Mouse (Mus musculus): ENCODE measurements around the gene Bicra. TPM values are rescaled to one million over a fixed set of nuclear protein-coding genes. Genes with fewer than 3 reads are reported as not detected.

Bicra gene
- total and polyA plus RNA-seq, 3 experiments = 0.81 to 14.1 TPM; not detected in 1

DNA sequence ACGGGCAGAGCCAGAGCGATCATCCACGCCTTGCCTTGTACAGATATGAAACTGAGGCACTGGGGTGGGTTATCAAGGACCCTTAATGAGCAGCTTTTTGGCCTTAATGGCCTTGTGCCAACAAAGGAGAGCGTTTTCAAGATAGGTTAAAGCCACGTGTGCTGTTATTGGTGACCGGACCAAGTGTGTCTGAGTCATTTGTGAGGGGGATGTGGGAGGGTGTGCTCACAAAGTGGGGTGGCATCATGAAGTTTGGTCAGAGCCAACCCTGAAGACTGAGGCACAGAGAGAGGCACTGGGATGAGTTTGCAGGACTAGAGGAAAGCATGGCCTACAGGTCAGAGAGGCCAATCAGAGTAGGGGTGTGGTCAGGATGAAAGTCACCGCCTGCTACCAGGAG, 93.3 kb downstream of the Bicra start (continued):
- no peak for TF ChIP-seq MEF2A (IDR thresholded peaks at IDR 0.05; ENCODE audit: extremely low read depth, insufficient replicate concordance, low read depth, low read length, poor library complexity, severe bottlenecking)

DNA sequence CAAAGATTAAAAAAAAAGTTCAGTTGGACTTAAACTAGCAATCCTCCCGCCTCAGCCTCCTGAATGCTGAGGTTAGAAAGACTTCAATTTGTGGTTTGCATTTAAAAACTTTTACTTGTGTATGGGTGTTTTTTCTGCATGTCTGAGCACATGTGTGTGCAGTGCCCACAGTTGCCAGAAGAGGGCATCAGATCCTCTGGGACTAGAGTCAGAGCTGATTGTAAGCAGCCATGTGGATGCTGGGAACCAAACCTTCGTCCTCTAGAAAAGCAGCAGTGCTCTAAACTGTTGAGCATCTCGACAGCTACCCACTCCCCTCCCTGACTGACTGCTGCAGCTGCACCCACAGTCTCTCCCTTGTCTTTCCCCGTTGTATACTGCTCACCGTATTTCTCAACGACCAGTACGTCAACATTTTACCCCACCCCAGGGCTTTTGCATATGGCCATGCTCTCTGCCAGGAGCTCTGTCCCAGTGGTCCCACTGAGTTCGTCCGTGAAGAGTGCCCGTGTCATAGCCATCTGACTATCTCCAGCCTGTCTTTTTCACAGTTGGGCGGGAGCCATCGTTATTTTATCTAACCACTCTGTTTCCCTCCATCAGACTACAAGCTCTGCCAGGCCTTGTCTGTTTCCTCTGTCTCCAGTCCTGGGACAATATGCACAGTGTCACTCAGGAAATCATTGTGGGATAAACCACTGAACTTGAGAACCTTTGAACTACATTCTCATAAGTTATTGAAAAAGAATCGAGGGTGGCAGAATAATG, 94.2 kb downstream of the Bicra start:
- peaks cover 0 to 36% of the 10 kb centered on the region in 2 experiments; a peak in 2 of 4 replicates for H3K36me3 ChIP-seq (ENCODE audit: control insufficient read depth in 1 of 2, insufficient read depth in 2 of 2, low read length in 2 of 2)
- peak overlapping the region; percentile 11; the same call in 1 of the 2 replicates for H3K9ac ChIP-seq (ENCODE audit: control insufficient read depth, low read depth, low read length, poor library complexity, severe bottlenecking)
- H3K27ac ChIP-seq (ENCODE audit: control insufficient read depth, low read depth, low read length) = peak overlapping the region; percentile 82
- peak overlapping the region in 1 of 2 experiments; percentile 2; a peak in 1 of 4 replicates for H3K4me3 ChIP-seq (ENCODE audit: control insufficient read depth in 1 of 2, insufficient read depth in 1 of 2, low read depth in 2 of 2, low read length in 2 of 2)
- H3K4me1 ChIP-seq (ENCODE audit: control insufficient read depth in 1 of 2, insufficient read depth in 2 of 2, low read length in 2 of 2) = peaks cover 0 to 48% of the 10 kb centered on the region in 2 experiments; a peak in 3 of 4 replicates
- DNase-seq (ENCODE audit: low read depth, low spot score) = peak; percentile 90
- H3K9me3 ChIP-seq (replicated peaks; ENCODE audit: insufficient read depth, low read length) = no peaks in the 10 kb centered on the region
- H3K27me3 ChIP-seq (ENCODE audit: control insufficient read depth in 1 of 2, insufficient read depth in 2 of 2, low read length in 2 of 2) = no peaks in the 10 kb centered on the region
- no peaks in the 10 kb centered on the region for H3K79me2 ChIP-seq (ENCODE audit: control insufficient read depth, insufficient read depth, low read length, poor library complexity)
- TF ChIP-seq CHD2 (IDR thresholded peaks at IDR 0.05; ENCODE audit: low read length) (no peak), MEF2A (IDR thresholded peaks at IDR 0.05; ENCODE audit: extremely low read depth, insufficient replicate concordance, low read depth, low read length, poor library complexity, severe bottlenecking) (no peak), ETS1 (IDR thresholded peaks at IDR 0.05; ENCODE audit: low read depth, low read length) (peak; percentile 59; the same call in 1 of the 2 replicates), SMC3 (IDR thresholded peaks at IDR 0.05; ENCODE audit: low read depth, low read length) (peak; percentile 63), USF1 (IDR thresholded peaks at IDR 0.05; ENCODE audit: low read depth, low read length) (no peak), ZMIZ1 (IDR thresholded peaks at IDR 0.05; ENCODE audit: low read depth, low read length) (0 out of 2 replicates have a peak, but pooled peaks have one; percentile 17), NELFE (IDR thresholded peaks at IDR 0.05; ENCODE audit: low read depth, low read length) (no peak; the same call in 1 of the 2 replicates), GABPA (IDR thresholded peaks at IDR 0.05; ENCODE audit: low read depth, low read length) (no peak), NRF1 (IDR thresholded peaks at IDR 0.05; ENCODE audit: insufficient read depth, low read depth, low read length, poor library complexity, severe bottlenecking) (no peak), TCF12 (IDR thresholded peaks at IDR 0.05; ENCODE audit: low read depth, low read length) (peak; percentile 74), POLR2AphosphoS5 (IDR thresholded peaks at IDR 0.05; ENCODE audit: borderline replicate concordance, low read depth, low read length) (no peak), MAZ (IDR thresholded peaks at IDR 0.05; ENCODE audit: low read depth, low read length) (no peak), MYB (IDR thresholded peaks at IDR 0.05; ENCODE audit: low read depth, low read length) (peak; percentile 76), CHD1 (IDR thresholded peaks at IDR 0.05; ENCODE audit: low read depth, low read length) (no peak), TAL1 (IDR thresholded peaks at IDR 0.05; ENCODE audit: low read length) (0 out of 2 replicates have a peak, but pooled peaks have one; percentile 44), SIN3A (IDR thresholded peaks at IDR 0.05; ENCODE audit: low read length) (peak; percentile 28), E2F4 (IDR thresholded peaks at IDR 0.05; ENCODE audit: borderline replicate concordance, low read depth, low read length) (0 out of 2 replicates have a peak, but pooled peaks have one; percentile 23), MXI1 (IDR thresholded peaks at IDR 0.05; ENCODE audit: low read depth, low read length) (peak; percentile 49), ELF1 (IDR thresholded peaks at IDR 0.05; ENCODE audit: low read depth, low read length) (no peak), RAD21 (IDR thresholded peaks at IDR 0.05; ENCODE audit: low read depth, low read length) (peak; percentile 48), MAX (IDR thresholded peaks at IDR 0.05; ENCODE audit: low read length) (peak; percentile 77), POLR2A (IDR thresholded peaks at IDR 0.05; ENCODE audit: control insufficient read depth in 1 of 2, insufficient read depth in 1 of 2, low read depth in 1 of 2, low read length in 2 of 2, poor library complexity in 1 of 2) (no peak; a peak in 1 of 4 replicates), EP300 (IDR thresholded peaks at IDR 0.05; ENCODE audit: low read depth in 1 of 2, low read length in 2 of 2) (peak; percentile 57 to 84), KAT2A (conservative IDR thresholded peaks at IDR 0.05; ENCODE audit: low read depth, low read length) (no peak), CTCF (IDR thresholded peaks at IDR 0.05 in 2 of 3, conservative IDR thresholded peaks at IDR 0.05 in 1 of 3; ENCODE audit: control insufficient read depth in 1 of 3, insufficient read depth in 1 of 3, low read depth in 2 of 3, low read length in 3 of 3, poor library complexity in 1 of 3, severe bottlenecking in 1 of 3) (peak; percentile 75 to 83 (median 75)), BHLHE40 (IDR thresholded peaks at IDR 0.05; ENCODE audit: borderline replicate concordance, low read depth, low read length) (no peak), UBTF (IDR thresholded peaks at IDR 0.05; ENCODE audit: borderline replicate concordance, insufficient read depth, low read depth, low read length) (no peak), MAFK (IDR thresholded peaks at IDR 0.05; ENCODE audit: borderline replicate concordance, low read depth, low read length) (no peak), MYC (IDR thresholded peaks at IDR 0.05; ENCODE audit: low read depth, low read length) (peak; percentile 94), ZKSCAN1 (IDR thresholded peaks at IDR 0.05; ENCODE audit: low read depth, low read length) (no peak), HCFC1 (IDR thresholded peaks at IDR 0.05; ENCODE audit: low read depth, low read length) (no peak), RCOR1 (IDR thresholded peaks at IDR 0.05; ENCODE audit: low read depth, low read length) (peak; percentile 6; the same call in 1 of the 2 replicates)

Data from MEL (cell line).